Mouse (Mus musculus) mature B cell (primary cell): ENCODE results near the gene Tmem50a.

Source experiments
- in situ Hi-C: fragments of 300-500 bp; cut with MboI; formaldehyde crosslinking; loops from 2 replicates; pipeline ENCODE4 v1.14.3; 2019

Tmem50a gene

DNA sequence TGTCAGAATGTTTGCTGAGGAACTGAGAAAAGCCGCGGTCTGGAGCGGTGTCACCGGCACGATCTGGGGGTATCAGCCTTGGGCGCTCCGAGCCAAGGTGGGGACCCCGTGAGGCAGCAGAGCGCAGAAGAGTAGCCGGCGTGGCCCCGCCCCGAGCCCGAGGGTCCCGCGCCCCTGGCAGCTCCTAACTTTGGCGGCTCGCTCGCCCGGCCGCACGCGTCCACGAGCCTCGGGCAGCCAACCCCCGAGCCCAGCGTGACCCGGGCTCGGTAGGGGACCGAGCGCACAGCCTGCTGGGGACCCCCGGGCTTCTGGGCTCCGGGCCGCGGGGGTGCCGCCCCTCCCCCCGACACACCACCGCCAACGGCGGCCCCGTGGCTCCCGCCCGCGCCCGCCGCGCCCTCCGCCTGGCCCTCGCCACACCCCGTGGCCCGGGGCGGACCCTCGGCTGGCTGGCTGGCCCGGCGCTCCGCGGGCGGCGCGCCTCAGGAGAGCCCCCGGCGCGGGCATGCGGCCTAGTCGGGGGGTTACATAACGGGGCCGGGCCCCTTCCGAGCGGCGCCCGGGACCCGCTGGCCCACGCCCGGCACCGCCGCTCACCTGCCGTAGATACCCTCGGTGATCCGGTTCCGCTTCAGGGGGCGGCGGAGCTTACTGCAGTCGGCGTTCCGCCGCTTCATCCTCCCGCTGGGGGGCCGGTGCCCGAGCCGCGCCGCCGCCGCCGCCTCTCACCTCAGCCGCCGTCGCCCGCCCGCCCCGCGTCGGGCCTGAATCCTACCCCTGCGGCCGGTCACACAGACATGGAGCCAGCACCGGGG lies 62.2 kb downstream of the Tmem50a start:
- in situ Hi-C loops, result no loop called here

DNA sequence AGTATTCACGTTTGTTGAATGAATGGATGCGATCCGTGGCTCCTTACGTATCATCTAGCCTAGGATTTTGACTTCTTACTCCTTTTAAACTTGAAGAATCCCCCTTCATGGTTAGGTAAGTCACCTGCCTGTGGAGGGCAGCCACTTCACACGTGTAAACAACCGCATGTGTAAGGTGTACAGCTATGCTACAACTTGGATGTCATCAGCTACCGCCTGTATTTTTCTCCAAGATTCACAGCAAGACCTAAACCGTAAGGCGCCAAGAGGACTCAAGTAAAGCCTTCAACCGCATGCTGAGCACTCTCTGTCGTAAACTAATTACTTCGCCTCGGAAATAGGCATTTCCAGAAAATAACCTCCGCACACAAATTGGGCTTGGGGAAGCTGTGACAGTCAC lies 62.9 kb downstream of the Tmem50a start:
- in situ Hi-C loops, result no loop called here

DNA sequence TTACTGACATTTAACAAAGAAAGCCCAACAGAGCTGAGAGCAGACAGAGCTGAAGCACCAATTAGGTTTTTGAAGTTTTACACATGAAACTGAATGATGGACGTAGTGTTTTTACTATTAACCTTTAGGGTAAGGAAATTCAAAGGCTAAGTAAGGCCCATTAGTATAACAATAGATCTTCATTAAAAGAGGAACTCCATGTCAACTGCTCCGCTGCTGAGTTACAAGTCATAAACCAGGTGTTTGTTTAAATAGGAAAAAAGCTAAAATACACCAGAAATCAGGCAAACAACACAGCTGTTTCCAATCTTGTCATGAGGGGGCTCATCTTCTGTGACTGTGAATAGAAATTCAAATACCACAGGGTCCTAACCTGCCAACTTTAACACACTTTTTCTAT lies 63.6 kb downstream of the Tmem50a start:
- in situ Hi-C loops, result no loop called here

DNA sequence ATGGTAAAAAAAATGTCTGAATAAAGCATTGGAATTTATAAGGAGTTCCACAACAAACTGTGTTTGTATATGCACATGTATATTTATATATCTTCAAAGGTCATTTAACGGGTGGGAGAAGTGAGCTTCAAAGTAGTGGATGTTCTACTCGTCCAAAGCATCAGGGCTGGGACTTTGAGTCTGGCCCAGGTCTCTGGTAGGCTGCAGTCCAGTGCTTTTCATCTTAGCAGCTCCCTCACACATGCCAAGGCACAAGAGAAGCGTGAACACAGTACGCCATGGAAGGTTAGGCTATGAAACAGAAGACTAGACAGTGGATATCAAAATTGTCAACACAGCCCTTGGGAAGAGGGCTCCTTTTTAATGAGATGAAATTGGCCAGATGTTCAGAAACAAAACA lies 64.3 kb downstream of the Tmem50a start:
- in situ Hi-C loops, result no loop called here
